Mouse (Mus musculus) heart, embryonic 11.5 days (tissue): ENCODE measurements around the gene Pdyn. TPM values are rescaled to one million over a fixed set of nuclear protein-coding genes. Genes with fewer than 3 reads are reported as not detected.

ENCODE experiments used
- polyA plus RNA-seq: library from polyadenylated mRNA; unstranded; fragments of >200 nt; fragmentation: Nextera tagmentation; extraction: Ambion mirVana; gene quantifications from 2 replicates; pipeline ENCODE4 v1.2.1, GENCODE M21; 2014

Gene Pdyn
- polyA plus RNA-seq, 1 experiment from 2014 or later, result 0.27 TPM

Other genes starting within 250 kb of the Pdyn start
- not detected in 2 replicates for gene F830045P16Rik, start 163.2 kb downstream of the Pdyn start, polyA plus RNA-seq
- gene Sirpa, start 107.0 kb downstream of the Pdyn start, polyA plus RNA-seq, result 13.0 and 15.7 TPM in 2 replicates
- gene Stk35, start 100.7 kb upstream of the Pdyn start, polyA plus RNA-seq, result 8.0 and 9.7 TPM in 2 replicates